Mouse (Mus musculus): ENCODE results near the gene Phip. TPM values are rescaled to one million over a fixed set of nuclear protein-coding genes. Genes with fewer than 3 reads are reported as not detected.

Gene Phip
- total RNA-seq, 2 experiments from 2014 or later, result 25.5 to 31.3 TPM

- no peak for DNase-seq
Observed at GRCm38 (mm10) chr9:82877078-82877477, 98.2 kb downstream of the Phip start.

- no peak for DNase-seq
Observed at GRCm38 (mm10) chr9:82867698-82868097, 107.6 kb downstream of the Phip start.

- DNase-seq, result no peak
Observed at GRCm38 (mm10) chr9:82866121-82866520, 109.2 kb downstream of the Phip start.

GRCm38 (mm10) chr9:82861775-82862430 lies 113.4 kb downstream of the Phip start:
- DNase-seq, result no peak

- DNase-seq, result peak; percentile 50 to 56
Observed at GRCm38 (mm10) chr9:82861316-82861715, 114.0 kb downstream of the Phip start.

GRCm38 (mm10) chr9:82860805-82861204 lies 114.5 kb downstream of the Phip start:
- DNase-seq, result no peak

- DNase-seq, result no peak
Observed at GRCm38 (mm10) chr9:82856241-82856640, 119.1 kb downstream of the Phip start.

GRCm38 (mm10) chr9:82854973-82855614 lies 120.2 kb downstream of the Phip start:
- DNase-seq, result no peak

GRCm38 (mm10) chr9:82854040-82854439 lies 121.3 kb downstream of the Phip start:
- DNase-seq, result no peak

- DNase-seq, result no peak
Observed at GRCm38 (mm10) chr9:82842671-82843070, 132.6 kb downstream of the Phip start.

- no peak for DNase-seq
Observed at GRCm38 (mm10) chr9:82835921-82836320, 139.4 kb downstream of the Phip start.

- DNase-seq, result no peak
Observed at GRCm38 (mm10) chr9:82831891-82832290, 143.4 kb downstream of the Phip start.

GRCm38 (mm10) chr9:82829693-82830430 lies 145.5 kb downstream of the Phip start:
- peak; percentile 87 to 88 for DNase-seq

- DNase-seq, result peak in 1 of 2 experiments; percentile 6
Observed at GRCm38 (mm10) chr9:82829007-82829689, 146.2 kb downstream of the Phip start, which contains the start of gene Irak1bp1. Gene Irak1bp1 (plus strand): TSS chr9:82829540.

GRCm38 (mm10) chr9:82826426-82826825 lies 148.9 kb downstream of the Phip start:
- DNase-seq, result no peak

Other genes starting within 250 kb of the Phip start
- gene Irak1bp1, start 146.0 kb downstream of the Phip start, total RNA-seq (2021), result 1 to 10 TPM; 2.0 to 2.3 TPM
- 1 to 10 TPM; 7.6 to 8.2 TPM for gene Hmgn3, start 171.2 kb upstream of the Phip start, total RNA-seq (2021)

All from heart, adult 18-20 months (tissue).